In genomic region chr5:39292849-39293248, GRCm38 (mm10) we compare ENCODE assay signal across 23 mouse cellular contexts.
A peak's percentile ranks its signal among the peaks of the same experiment; 100 is the strongest.
DNase-seq lines count a peak whose midpoint lies in the region; ATAC-seq and TF ChIP-seq lines count a peak whose summit lies in the region.
"Had no signal": no experiment of that assay in that cellular context is flagged by ENCODE, and none has a peak within 500 bp of the region (broad histone marks: within the 10 kb centered on the region; RNA-seq: fewer than 3 reads in every experiment).

No protein-coding gene starts in this region.

- TF ChIP-seq CTCF in kidney, postnatal 0 days (IDR thresholded peaks at IDR 0.05; ENCODE audit: low read depth) = no peak
- no peak for TF ChIP-seq CTCF in liver, postnatal 0 days (IDR thresholded peaks at IDR 0.05; ENCODE audit: low read depth)

- H3K36me3 ChIP-seq in forebrain, embryonic 14.5 days (ENCODE audit: control insufficient read depth, insufficient read depth, low read length) = no peaks in the 10 kb centered on the region
- H3K36me3 ChIP-seq in forebrain, embryonic 15.5 days = no peaks in the 10 kb centered on the region
- H3K36me3 ChIP-seq in kidney, postnatal 0 days (ENCODE audit: insufficient read depth, low read length) = no peaks in the 10 kb centered on the region
- H3K36me3 ChIP-seq in liver, postnatal 0 days (replicated peaks; ENCODE audit: insufficient read depth, low read length) = no peaks in the 10 kb centered on the region
- H3K36me3 ChIP-seq: embryonic facial prominence, embryonic 15.5 days; limb, embryonic 10.5 days; stomach, embryonic 15.5 days had no signal

- no peaks in the 10 kb centered on the region for H3K9me3 ChIP-seq in forebrain, embryonic 14.5 days (replicated peaks; ENCODE audit: control insufficient read depth, low read length)
- H3K9me3 ChIP-seq in forebrain, embryonic 15.5 days = no peaks in the 10 kb centered on the region
- no peaks in the 10 kb centered on the region for H3K9me3 ChIP-seq in kidney, postnatal 0 days (replicated peaks; ENCODE audit: low read length)
- no peaks in the 10 kb centered on the region for H3K9me3 ChIP-seq in liver, postnatal 0 days (ENCODE audit: low read length)
- H3K9me3 ChIP-seq: embryonic facial prominence, embryonic 15.5 days; limb, embryonic 10.5 days; stomach, embryonic 15.5 days had no signal

- ATAC-seq in forebrain, embryonic 14.5 days = no peak
- no peak for ATAC-seq in forebrain, embryonic 15.5 days (replicated peaks)
- no peak for ATAC-seq in kidney, postnatal 0 days (replicated peaks; ENCODE audit: low FRiP score, low read depth)
- ATAC-seq in liver, postnatal 0 days = no peak

- H3K4me3 ChIP-seq in forebrain, embryonic 14.5 days (ENCODE audit: low read depth, low read length) = no peak overlapping the region
- H3K4me3 ChIP-seq in forebrain, embryonic 15.5 days = no peak overlapping the region
- H3K4me3 ChIP-seq in kidney, postnatal 0 days (replicated peaks; ENCODE audit: low read depth, low read length) = no peak overlapping the region
- H3K4me3 ChIP-seq in liver, postnatal 0 days (ENCODE audit: low read depth, low read length) = no peak overlapping the region
- H3K4me3 ChIP-seq: embryonic facial prominence, embryonic 15.5 days; limb, embryonic 10.5 days; stomach, embryonic 15.5 days had no signal

- H3K27ac ChIP-seq in forebrain, embryonic 14.5 days (ENCODE audit: low read depth, low read length) = no peak overlapping the region
- H3K27ac ChIP-seq in forebrain, embryonic 15.5 days (replicated peaks) = no peak overlapping the region
- H3K27ac ChIP-seq in kidney, postnatal 0 days = no peak overlapping the region
- H3K27ac ChIP-seq in liver, postnatal 0 days (ENCODE audit: low read depth) = no peak overlapping the region
- H3K27ac ChIP-seq: embryonic facial prominence, embryonic 15.5 days; limb, embryonic 10.5 days; stomach, embryonic 15.5 days had no signal

- TF ChIP-seq EP300 in liver, postnatal 0 days (IDR thresholded peaks at IDR 0.05; ENCODE audit: low read depth) = no peak

- H3K4me1 ChIP-seq in forebrain, embryonic 14.5 days (ENCODE audit: control insufficient read depth, insufficient read depth, low read length) = no peaks in the 10 kb centered on the region
- H3K4me1 ChIP-seq in forebrain, embryonic 15.5 days = no peaks in the 10 kb centered on the region
- no peaks in the 10 kb centered on the region for H3K4me1 ChIP-seq in kidney, postnatal 0 days (replicated peaks; ENCODE audit: insufficient read depth, low read length)
- no peaks in the 10 kb centered on the region for H3K4me1 ChIP-seq in liver, postnatal 0 days (ENCODE audit: insufficient read depth)
- H3K4me1 ChIP-seq: embryonic facial prominence, embryonic 15.5 days; limb, embryonic 10.5 days; stomach, embryonic 15.5 days had no signal

- DNase-seq in forebrain, embryonic 14.5 days (ENCODE audit: low spot score) = peak; percentile 4
- DNase-seq in kidney, postnatal 0 days (ENCODE audit: low spot score) = peak; percentile 14
- no peak for DNase-seq in kidney, postnatal 4 days
- peak; percentile 11 for DNase-seq in Muller cell, postnatal 12 days (ENCODE audit: inconsistent ontology term)
- peak; percentile 30 for DNase-seq in embryo, embryonic 11 days
- no peak for DNase-seq in liver, postnatal 0 days
- DNase-seq in gastrocnemius, postnatal 10 days = no peak
- DNase-seq: adrenal gland, postnatal 10 days; B cell, adult 2 months; cerebellum, adult 11-12 months; cerebellum, postnatal 25 days; heart, adult 18-20 months; kidney, adult 9 months; lung, embryonic 14.5 days; lung, postnatal 4 days; right cerebral cortex, adult 18-20 months; spleen, adult 18-20 months; thymus, adult 2 months had no signal

- H3K9ac ChIP-seq in forebrain, embryonic 14.5 days (ENCODE audit: low read length) = no peak overlapping the region
- H3K9ac ChIP-seq in forebrain, embryonic 15.5 days (replicated peaks) = no peak overlapping the region
- no peak overlapping the region for H3K9ac ChIP-seq in kidney, postnatal 0 days (ENCODE audit: low read depth, low read length)
- no peak overlapping the region for H3K9ac ChIP-seq in liver, postnatal 0 days (replicated peaks)
- H3K9ac ChIP-seq: embryonic facial prominence, embryonic 15.5 days; lung, embryonic 14.5 days; stomach, embryonic 15.5 days had no signal

- 5% methylated on average over 2 of the region's 2 CpGs for WGBS in forebrain, embryonic 14.5 days
- 14% methylated on average over 2 of the region's 2 CpGs for WGBS in forebrain, embryonic 15.5 days
- 47% methylated on average over 2 of the region's 2 CpGs for WGBS in kidney, postnatal 0 days
- 57% methylated on average over 2 of the region's 2 CpGs for WGBS in liver, postnatal 0 days (ENCODE audit: insufficient replicate concordance)

- no peaks in the 10 kb centered on the region for H3K27me3 ChIP-seq in forebrain, embryonic 14.5 days (replicated peaks; ENCODE audit: control insufficient read depth, insufficient read depth, low read length)
- no peaks in the 10 kb centered on the region for H3K27me3 ChIP-seq in forebrain, embryonic 15.5 days
- H3K27me3 ChIP-seq in kidney, postnatal 0 days (ENCODE audit: insufficient read depth, low read length) = no peaks in the 10 kb centered on the region
- H3K27me3 ChIP-seq in liver, postnatal 0 days (ENCODE audit: insufficient read depth, low read length) = no peaks in the 10 kb centered on the region
- H3K27me3 ChIP-seq: embryonic facial prominence, embryonic 15.5 days; stomach, embryonic 15.5 days had no signal

- H3K4me2 ChIP-seq in forebrain, embryonic 14.5 days (ENCODE audit: low read length) = no peak overlapping the region
- H3K4me2 ChIP-seq in forebrain, embryonic 15.5 days (replicated peaks) = no peak overlapping the region
- H3K4me2 ChIP-seq in kidney, postnatal 0 days (ENCODE audit: low read length) = no peak overlapping the region
- H3K4me2 ChIP-seq in liver, postnatal 0 days (ENCODE audit: low read depth, low read length) = no peak overlapping the region
- H3K4me2 ChIP-seq: embryonic facial prominence, embryonic 15.5 days; liver, embryonic 11.5 days; lung, embryonic 14.5 days; stomach, embryonic 15.5 days had no signal

Comparison
In these comparisons a context has a peak if more than half of its experiments do, and no peak if none do; other contexts are left out.
1. DNase-seq: peak in forebrain, embryonic 14.5 days (single experiment), kidney, postnatal 0 days (single experiment), Muller cell, postnatal 12 days (single experiment) and embryo, embryonic 11 days (single experiment); none in kidney, postnatal 4 days (0 of 2), liver, postnatal 0 days (single experiment) and gastrocnemius, postnatal 10 days (single experiment).